Mouse (Mus musculus) forebrain, postnatal 0 days (tissue): ENCODE data around the gene H2-T23. TPM values are rescaled to one million over a fixed set of nuclear protein-coding genes. Genes with fewer than 3 reads are reported as not detected.

Source experiments
- ATAC-seq: fragments of 200-750 bp; cut with Nextera tagmentation; 2 replicates; pipeline ENCODE4 v1.8.0; 2017; ENCODE audit warnings: mild to moderate bottlenecking, moderate library complexity
- DNase-seq: peaks from one replicate; pipeline ENCODE4 v3.0.0-alpha.2; 2015
- H3K27ac ChIP-seq: fragments of 300-500 bp; sonication (generic); 2 replicates; pipeline ENCODE4 v1.5.1; 2014; ENCODE audit warnings: low read depth, mild to moderate bottlenecking, antibody characterized with exemption, low read length, moderate library complexity, mixed read lengths
- H3K27me3 ChIP-seq: fragments of 300-500 bp; sonication (generic); 2 replicates; pipeline ENCODE4 v1.6.1; 2014; ENCODE audit warnings: mild to moderate bottlenecking, low read length, mixed read lengths; ENCODE audit not compliant: insufficient read depth
- H3K36me3 ChIP-seq: fragments of 300-500 bp; sonication (generic); 2 replicates; pipeline ENCODE4 v1.6.1; 2014; ENCODE audit warnings: mild to moderate bottlenecking, moderate library complexity; ENCODE audit not compliant: insufficient read depth
- H3K4me1 ChIP-seq: fragments of 300-500 bp; sonication (generic); 2 replicates; pipeline ENCODE4 v1.6.1; 2014; ENCODE audit warnings: antibody characterized with exemption; ENCODE audit not compliant: insufficient read depth
- H3K4me2 ChIP-seq: fragments of 300-500 bp; sonication (generic); 2 replicates; pipeline ENCODE4 v1.6.1; 2014; ENCODE audit warnings: low read depth, mild to moderate bottlenecking, moderate library complexity
- H3K4me3 ChIP-seq: fragments of 300-500 bp; sonication (generic); 2 replicates; pipeline ENCODE4 v1.5.1; 2014; ENCODE audit warnings: low read depth, low read length, mixed read lengths
- H3K9ac ChIP-seq: fragments of 300-500 bp; sonication (generic); 2 replicates; pipeline ENCODE4 v1.6.1; 2014; ENCODE audit warnings: mild to moderate bottlenecking
- H3K9me3 ChIP-seq: fragments of 300-500 bp; sonication (generic); 2 replicates; pipeline ENCODE4 v1.6.1; 2016; ENCODE audit warnings: low read length
- CTCF ChIP-seq: sonication (generic); IDR thresholded peaks from 2 replicates; pipeline ENCODE4 v1.5.1; 2016; ENCODE audit warnings: antibody characterized with exemption, control low read depth, low read depth
- WGBS: fragments of 180-500 bp; shearing (Covaris S2); extraction: QIAGEN DNeasy Blood & Tissue Kit; methylation state at CpG from one replicate; pipeline ENCODE4 v1.1.7; 2014; 5-methylcytosine and 5-hydroxymethylcytosine counted together
- polyA plus RNA-seq: library from polyadenylated mRNA; unstranded; fragments of >200 nt; fragmentation: Nextera tagmentation; extraction: Ambion mirVana; gene quantifications from 2 replicates; pipeline ENCODE4 v1.2.1, GENCODE M21; 2015
- total RNA-seq: library from RNA; depleted of rRNA; stranded (reverse); fragments of >200 nt; gene quantifications from 2 replicates; pipeline ENCODE4 v1.2.3, GENCODE M21; 2014; rRNA removed

The H2-T23 gene
- total and polyA plus RNA-seq, 2 experiments from 2014 or later = 6.9 to 9.0 TPM

GRCm38 (mm10) chr17:35996949-35997348 is 35.7 kb downstream of the H2-T23 start:
- peak; percentile 99 for TF ChIP-seq CTCF
- H3K9ac ChIP-seq = no peak overlapping the region
- 3% methylated on average over 11 of the region's 11 CpGs for WGBS

GRCm38 (mm10) chr17:35994879-35995240 is 37.8 kb downstream of the H2-T23 start:
- Histone ChIP-seq H3K9ac (peak overlapping the region; percentile 65), H3K27ac (peak overlapping the region; percentile 73), H3K4me3 (peak overlapping the region; percentile 51), H3K9me3 (no peaks in the 10 kb centered on the region), H3K36me3 (0 out of 2 replicates have a peak, but pooled peaks cover 2% of the 10 kb centered on the region), H3K4me1 (peaks cover 4% of the 10 kb centered on the region; the same call in 1 of the 2 replicates), H3K27me3 (no peaks in the 10 kb centered on the region), H3K4me2 (peak overlapping the region; percentile 58)
- no peak for ATAC-seq
- DNase-seq = no peak
- 3% methylated on average over 14 of the region's 14 CpGs for WGBS
- TF ChIP-seq CTCF = no peak

More at GRCm38 (mm10) chr17:35996949-35997348, 35.7 kb downstream of the H2-T23 start:
- Histone ChIP-seq H3K4me2 (0 out of 2 replicates have a peak overlapping the region, but pooled peaks have one; percentile 15), H3K27ac (no peak overlapping the region), H3K27me3 (no peaks in the 10 kb centered on the region), H3K9me3 (no peaks in the 10 kb centered on the region), H3K4me1 (peaks cover 4% of the 10 kb centered on the region; the same call in 1 of the 2 replicates), H3K4me3 (no peak overlapping the region), H3K36me3 (no peaks in the 10 kb centered on the region)
- peak; percentile 72 for ATAC-seq
- DNase-seq = peak; percentile 95

GRCm38 (mm10) chr17:35994175-35994878 is 38.3 kb downstream of the H2-T23 start:
- H3K9ac ChIP-seq = peak overlapping the region; percentile 65
- DNase-seq = peak; percentile 89
- peak overlapping the region; percentile 73 for H3K27ac ChIP-seq
- ATAC-seq = peak; percentile 71
- no peaks in the 10 kb centered on the region for H3K27me3 ChIP-seq
- TF ChIP-seq CTCF = no peak
- H3K9me3 ChIP-seq = no peaks in the 10 kb centered on the region
- peak overlapping the region; percentile 58 for H3K4me2 ChIP-seq
- 4% methylated on average over 31 of the region's 31 CpGs for whole genome bisulfite sequencing
- H3K4me3 ChIP-seq = peak overlapping the region; percentile 51
- peaks cover 8% of the 10 kb centered on the region for H3K36me3 ChIP-seq
- H3K4me1 ChIP-seq = peaks cover 4% of the 10 kb centered on the region; the same call in 1 of the 2 replicates

GRCm38 (mm10) chr17:35993675-35994074 is 39.0 kb downstream of the H2-T23 start:
- ATAC-seq = peak; percentile 82
- Histone ChIP-seq H3K27ac (peak overlapping the region; percentile 50; the same call in 1 of the 2 replicates), H3K36me3 (peaks cover 14% of the 10 kb centered on the region), H3K4me2 (peak overlapping the region; percentile 58), H3K9ac (no peak overlapping the region), H3K4me1 (peaks cover 4% of the 10 kb centered on the region; the same call in 1 of the 2 replicates), H3K9me3 (no peaks in the 10 kb centered on the region), H3K27me3 (no peaks in the 10 kb centered on the region), H3K4me3 (peak overlapping the region; percentile 51)
- TF ChIP-seq CTCF = peak; percentile 99
- whole genome bisulfite sequencing = 6% methylated on average over 17 of the region's 17 CpGs
- DNase-seq = peak; percentile 94

GRCm38 (mm10) chr17:35991781-35992180 is 40.9 kb downstream of the H2-T23 start:
- no peaks in the 10 kb centered on the region for H3K27me3 ChIP-seq
- H3K4me3 ChIP-seq = no peak overlapping the region
- no peaks in the 10 kb centered on the region for H3K9me3 ChIP-seq
- peaks cover 4% of the 10 kb centered on the region; the same call in 1 of the 2 replicates for H3K4me1 ChIP-seq
- no peak overlapping the region for H3K4me2 ChIP-seq
- 56% methylated on average over 10 of the region's 10 CpGs for WGBS
- DNase-seq = no peak
- no peak overlapping the region for H3K27ac ChIP-seq
- H3K9ac ChIP-seq = no peak overlapping the region
- no peak for ATAC-seq
- H3K36me3 ChIP-seq = peaks cover 32% of the 10 kb centered on the region
- TF ChIP-seq CTCF = no peak

- Histone ChIP-seq H3K36me3 (peaks cover 42% of the 10 kb centered on the region), H3K4me1 (no peaks in the 10 kb centered on the region), H3K27ac (no peak overlapping the region), H3K9ac (no peak overlapping the region), H3K9me3 (no peaks in the 10 kb centered on the region), H3K4me2 (no peak overlapping the region), H3K4me3 (no peak overlapping the region), H3K27me3 (no peaks in the 10 kb centered on the region)
- WGBS = 91% methylated on average over 9 of the region's 9 CpGs
- no peak for DNase-seq
- TF ChIP-seq CTCF = no peak
- ATAC-seq = no peak
These were observed 50.9 kb downstream of the H2-T23 start for GRCm38 (mm10) chr17:35981776-35982175.

- ATAC-seq (peak; percentile 27), DNase-seq (peak; percentile 61)
- Histone ChIP-seq H3K36me3 (peaks cover 34% of the 10 kb centered on the region), H3K27ac (peak overlapping the region; percentile 97), H3K9me3 (no peaks in the 10 kb centered on the region), H3K4me1 (no peaks in the 10 kb centered on the region), H3K4me2 (peak overlapping the region; percentile 86), H3K4me3 (peak overlapping the region; percentile 81), H3K9ac (peak overlapping the region; percentile 83), H3K27me3 (no peaks in the 10 kb centered on the region)
- WGBS = under 1% methylated on average over 28 of the region's 29 CpGs
- no peak for TF ChIP-seq CTCF
These were observed 52.3 kb downstream of the H2-T23 start for GRCm38 (mm10) chr17:35980363-35980754.

Other genes with a start within 250 kb of the H2-T23 start
- gene Ier3, start 211.2 kb downstream of the H2-T23 start, total RNA-seq = 8.9 and 9.0 TPM in 2 replicates
- gene Ier3, start 211.2 kb downstream of the H2-T23 start, polyA plus RNA-seq = 13.0 and 13.1 TPM in 2 replicates
- gene Flot1, start 209.6 kb downstream of the H2-T23 start, total RNA-seq = 90.4 and 103 TPM in 2 replicates
- 104 and 113 TPM in 2 replicates for gene Flot1, start 209.6 kb downstream of the H2-T23 start, polyA plus RNA-seq
- gene Tubb5, start 194.5 kb downstream of the H2-T23 start, total RNA-seq = 3,707 and 3,724 TPM in 2 replicates
- gene Tubb5, start 194.5 kb downstream of the H2-T23 start, polyA plus RNA-seq = 2,151 and 2,226 TPM in 2 replicates
- 15.3 and 20.4 TPM in 2 replicates for gene Mdc1, start 191.3 kb downstream of the H2-T23 start, total RNA-seq
- gene Mdc1, start 191.3 kb downstream of the H2-T23 start, polyA plus RNA-seq = 3.0 and 4.4 TPM in 2 replicates
- 6.1 and 9.7 TPM in 2 replicates for gene Nrm, start 171.5 kb downstream of the H2-T23 start, total RNA-seq
- gene Nrm, start 171.5 kb downstream of the H2-T23 start, polyA plus RNA-seq = 13.1 and 15.6 TPM in 2 replicates
- gene Ppp1r18, start 167.3 kb downstream of the H2-T23 start, total RNA-seq = 29.5 and 38.9 TPM in 2 replicates
- 22.3 and 23.3 TPM in 2 replicates for gene Ppp1r18, start 167.3 kb downstream of the H2-T23 start, polyA plus RNA-seq
- 33.0 and 33.2 TPM in 2 replicates for gene Dhx16, start 153.0 kb downstream of the H2-T23 start, total RNA-seq
- gene Dhx16, start 153.0 kb downstream of the H2-T23 start, polyA plus RNA-seq = 21.8 and 22.1 TPM in 2 replicates
- 31.6 and 32.8 TPM in 2 replicates for gene 2310061I04Rik, start 135.4 kb downstream of the H2-T23 start, total RNA-seq
- gene 2310061I04Rik, start 135.4 kb downstream of the H2-T23 start, polyA plus RNA-seq = 56.7 and 66.3 TPM in 2 replicates
- 206 and 218 TPM in 2 replicates for gene Atat1, start 122.8 kb downstream of the H2-T23 start, total RNA-seq
- gene Atat1, start 122.8 kb downstream of the H2-T23 start, polyA plus RNA-seq = 371 and 379 TPM in 2 replicates
- gene Mrps18b, start 116.5 kb downstream of the H2-T23 start, total RNA-seq = 34.5 and 44.5 TPM in 2 replicates
- 65.5 and 69.7 TPM in 2 replicates for gene Mrps18b, start 116.5 kb downstream of the H2-T23 start, polyA plus RNA-seq
- gene Ppp1r10, start 116.4 kb downstream of the H2-T23 start, total RNA-seq = 42.9 and 60.2 TPM in 2 replicates
- gene Ppp1r10, start 116.4 kb downstream of the H2-T23 start, polyA plus RNA-seq = 23.2 and 32.5 TPM in 2 replicates
- 55.9 and 60.4 TPM in 2 replicates for gene Abcf1, start 63.1 kb downstream of the H2-T23 start, total RNA-seq
- 89.0 and 101 TPM in 2 replicates for gene Abcf1, start 63.1 kb downstream of the H2-T23 start, polyA plus RNA-seq
- gene Gnl1, start 53.0 kb downstream of the H2-T23 start, total RNA-seq = 86.2 and 115 TPM in 2 replicates
- gene Gnl1, start 53.0 kb downstream of the H2-T23 start, polyA plus RNA-seq = 63.1 and 83.4 TPM in 2 replicates
- gene Prr3, start 52.6 kb downstream of the H2-T23 start, total RNA-seq = 38.4 and 49.8 TPM in 2 replicates
- gene Prr3, start 52.6 kb downstream of the H2-T23 start, polyA plus RNA-seq = 83.1 and 93.9 TPM in 2 replicates
- 0.33 and 1.0 TPM in 2 replicates for gene H2-T24, start 12.3 kb downstream of the H2-T23 start, total RNA-seq
- gene H2-T24, start 12.3 kb downstream of the H2-T23 start, polyA plus RNA-seq = 1.6 and 4.7 TPM in 2 replicates
- gene H2-T22, start 9.9 kb upstream of the H2-T23 start, total RNA-seq = 10.3 and 13.1 TPM in 2 replicates
- 6.2 and 6.5 TPM in 2 replicates for gene H2-T22, start 9.9 kb upstream of the H2-T23 start, polyA plus RNA-seq
- 0.31 TPM in 1 of 2 replicates, not detected in the other for gene Gm6034, start 10.1 kb upstream of the H2-T23 start, total RNA-seq
- gene Gm6034, start 10.1 kb upstream of the H2-T23 start, polyA plus RNA-seq = not detected in 2 replicates
- gene Gm11127, start 25.5 kb upstream of the H2-T23 start, total RNA-seq = 0.15 TPM in 1 of 2 replicates, not detected in the other
- gene Gm11127, start 25.5 kb upstream of the H2-T23 start, polyA plus RNA-seq = not detected in 2 replicates
- not detected in 2 replicates for gene Gm19684, start 88.8 kb upstream of the H2-T23 start, total RNA-seq
- not detected in 2 replicates for gene Gm19684, start 88.8 kb upstream of the H2-T23 start, polyA plus RNA-seq
- not detected in 2 replicates for gene Gm7030, start 96.6 kb upstream of the H2-T23 start, total RNA-seq
- not detected in 2 replicates for gene Gm7030, start 96.6 kb upstream of the H2-T23 start, polyA plus RNA-seq
- not detected in 2 replicates for gene Gm8909, start 135.7 kb upstream of the H2-T23 start, total RNA-seq
- gene Gm8909, start 135.7 kb upstream of the H2-T23 start, polyA plus RNA-seq = not detected in 2 replicates
- gene H2-T3, start 157.4 kb upstream of the H2-T23 start, total RNA-seq = not detected in 2 replicates
- gene H2-T3, start 157.4 kb upstream of the H2-T23 start, polyA plus RNA-seq = not detected in 2 replicates
- gene Rpp21, start 225.2 kb upstream of the H2-T23 start, total RNA-seq = 39.2 and 58.2 TPM in 2 replicates
- gene Rpp21, start 225.2 kb upstream of the H2-T23 start, polyA plus RNA-seq = 139 and 159 TPM in 2 replicates
- 27.1 and 27.8 TPM in 2 replicates for gene Trim39, start 239.4 kb upstream of the H2-T23 start, total RNA-seq
- gene Trim39, start 239.4 kb upstream of the H2-T23 start, polyA plus RNA-seq = 7.9 and 11.2 TPM in 2 replicates